In genomic region chr8:122174133-122174930, GRCm38 (mm10) we compare ENCODE assay signal across 11 mouse cellular contexts.
DNase-seq lines count a peak whose midpoint lies in the region; ATAC-seq and TF ChIP-seq lines count a peak whose summit lies in the region.
"Had no signal": no experiment of that assay in that cellular context is flagged by ENCODE, and none has a peak within 500 bp of the region (broad histone marks: within the 10 kb centered on the region; RNA-seq: fewer than 3 reads in every experiment).

No protein-coding gene starts in this region.

- TF ChIP-seq CTCF in hindbrain, postnatal 0 days (IDR thresholded peaks at IDR 0.05; ENCODE audit: low read depth) = no peak
- TF ChIP-seq CTCF in liver, embryonic 14.5 days (IDR thresholded peaks at IDR 0.05; ENCODE audit: low read depth) = peak; percentile 30; the same call in 1 of the 2 replicates

- DNase-seq in hindbrain, embryonic 11.5 days (ENCODE audit: low spot score) = peak; percentile 21
- DNase-seq in hindbrain, postnatal 0 days (ENCODE audit: low spot score) = no peak
- DNase-seq in 3T3-L1 (ENCODE audit: low read depth, low spot score) = peak; percentile 87
- DNase-seq in adrenal gland, postnatal 25 days = peak; percentile 52
- DNase-seq in liver, embryonic 14.5 days (ENCODE audit: low read depth in 3 of 3, low spot score in 3 of 3) = peak in 2 of 3 experiments; percentile 37 to 41
- no peak for DNase-seq in right cerebral cortex, postnatal 4 days
- DNase-seq in frontal cortex, postnatal 36 days (ENCODE audit: low spot score in 2 of 2) = no peak
- DNase-seq: cerebellum, adult 8-10 months; heart, adult 11 months; layer of hippocampus, adult 9-11 months had no signal

- no peaks in the 10 kb centered on the region for H3K27me3 ChIP-seq in hindbrain, embryonic 11.5 days (ENCODE audit: control insufficient read depth, insufficient read depth, low read length)
- no peaks in the 10 kb centered on the region for H3K27me3 ChIP-seq in hindbrain, postnatal 0 days (ENCODE audit: insufficient read depth, low read length)
- H3K27me3 ChIP-seq in liver, embryonic 14.5 days (ENCODE audit: control insufficient read depth, insufficient read depth, low read length) = no peaks in the 10 kb centered on the region

- H3K4me3 ChIP-seq in hindbrain, embryonic 11.5 days (ENCODE audit: low read depth, low read length) = no peak overlapping the region
- no peak overlapping the region for H3K4me3 ChIP-seq in hindbrain, postnatal 0 days (ENCODE audit: low read length)
- H3K4me3 ChIP-seq in liver, embryonic 14.5 days (ENCODE audit: insufficient read depth in 1 of 2, low read depth in 2 of 2, low read length in 2 of 2) = no peak overlapping the region

- no peaks in the 10 kb centered on the region for H3K4me1 ChIP-seq in hindbrain, embryonic 11.5 days (replicated peaks; ENCODE audit: control insufficient read depth, insufficient read depth, low read length)
- no peaks in the 10 kb centered on the region for H3K4me1 ChIP-seq in hindbrain, postnatal 0 days (ENCODE audit: insufficient read depth, low read length)
- no peaks in the 10 kb centered on the region for H3K4me1 ChIP-seq in liver, embryonic 14.5 days (replicated peaks; ENCODE audit: control insufficient read depth in 2 of 2, insufficient read depth in 2 of 2, low read length in 1 of 2)

- ATAC-seq in hindbrain, embryonic 11.5 days (ENCODE audit: low FRiP score) = no peak
- ATAC-seq in hindbrain, postnatal 0 days = no peak
- peak; percentile 81 for ATAC-seq in liver, embryonic 14.5 days (ENCODE audit: insufficient read depth)
- no peak for ATAC-seq in frontal cortex, adult (ENCODE audit: low TSS enrichment)

- no peak overlapping the region for H3K27ac ChIP-seq in hindbrain, embryonic 11.5 days (ENCODE audit: low read depth, low read length)
- no peak overlapping the region for H3K27ac ChIP-seq in hindbrain, postnatal 0 days
- no peak overlapping the region for H3K27ac ChIP-seq in liver, embryonic 14.5 days

- no peak overlapping the region for H3K9ac ChIP-seq in hindbrain, embryonic 11.5 days (ENCODE audit: low read depth, low read length)
- H3K9ac ChIP-seq in hindbrain, postnatal 0 days (replicated peaks; ENCODE audit: low read length) = no peak overlapping the region
- no peak overlapping the region for H3K9ac ChIP-seq in liver, embryonic 14.5 days (replicated peaks)

- no peak for TF ChIP-seq EP300 in liver, embryonic 14.5 days (IDR thresholded peaks at IDR 0.05; ENCODE audit: low read depth)

- no peaks in the 10 kb centered on the region for H3K9me3 ChIP-seq in hindbrain, embryonic 11.5 days (ENCODE audit: control insufficient read depth, low read length)
- H3K9me3 ChIP-seq in hindbrain, postnatal 0 days (ENCODE audit: low read length) = no peaks in the 10 kb centered on the region
- H3K9me3 ChIP-seq in liver, embryonic 14.5 days (ENCODE audit: control insufficient read depth, low read length) = no peaks in the 10 kb centered on the region

- H3K4me2 ChIP-seq in hindbrain, embryonic 11.5 days (replicated peaks; ENCODE audit: low read depth, low read length) = no peak overlapping the region
- H3K4me2 ChIP-seq in hindbrain, postnatal 0 days (ENCODE audit: low read depth, low read length) = no peak overlapping the region
- no peak overlapping the region for H3K4me2 ChIP-seq in liver, embryonic 14.5 days (ENCODE audit: low read depth)

- WGBS in hindbrain, embryonic 11.5 days = 39% methylated on average over 10 of the region's 10 CpGs
- WGBS in hindbrain, postnatal 0 days = 49% methylated on average over 10 of the region's 10 CpGs
- 19% methylated on average over 10 of the region's 10 CpGs for WGBS in liver, embryonic 14.5 days (ENCODE audit: insufficient replicate concordance)

- no peaks in the 10 kb centered on the region for H3K36me3 ChIP-seq in hindbrain, embryonic 11.5 days (ENCODE audit: control insufficient read depth, insufficient read depth, low read length)
- H3K36me3 ChIP-seq in hindbrain, postnatal 0 days (ENCODE audit: insufficient read depth, low read length) = no peaks in the 10 kb centered on the region
- H3K36me3 ChIP-seq in liver, embryonic 14.5 days (replicated peaks; ENCODE audit: control insufficient read depth, insufficient read depth, low read depth) = no peaks in the 10 kb centered on the region

Comparison
In these comparisons a context has a peak if more than half of its experiments do, and no peak if none do; other contexts are left out.
1. DNase-seq: peak in hindbrain, embryonic 11.5 days (single experiment), 3T3-L1 (single experiment), adrenal gland, postnatal 25 days (single experiment) and liver, embryonic 14.5 days (2 of 3); none in hindbrain, postnatal 0 days (single experiment), right cerebral cortex, postnatal 4 days (single experiment) and frontal cortex, postnatal 36 days (0 of 2).